Mouse (Mus musculus) left cerebral cortex, adult 9 months (tissue): ENCODE data around the gene Ccdc177.

ENCODE experiments used
- DNase-seq, 2 experiments: peaks; one replicate each; pipeline ENCODE4 v3.0.0; 2022; ENCODE audit warnings: low spot score in 2 of 2

Ccdc177 gene

DNA sequence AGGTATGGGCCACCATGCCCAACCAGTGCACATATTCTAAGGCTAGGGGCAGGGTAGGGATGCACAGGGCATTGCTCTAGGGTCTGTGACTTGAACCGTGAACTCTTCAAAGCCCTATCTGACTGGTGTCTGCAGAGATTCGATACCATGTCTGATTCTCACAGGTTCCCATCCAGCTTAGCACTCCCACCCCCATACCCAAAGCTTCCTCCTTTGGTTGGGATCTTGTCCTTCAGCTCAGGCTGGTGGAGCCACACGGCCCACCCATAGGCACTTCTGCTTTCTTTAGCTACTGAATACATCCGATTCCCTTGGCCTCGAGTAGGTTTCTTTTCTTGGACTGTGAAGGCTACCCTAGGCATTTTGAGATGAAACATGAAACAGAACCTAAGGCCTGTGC lies 24.5 kb upstream of the Ccdc177 start:
- no peak for DNase-seq

DNA sequence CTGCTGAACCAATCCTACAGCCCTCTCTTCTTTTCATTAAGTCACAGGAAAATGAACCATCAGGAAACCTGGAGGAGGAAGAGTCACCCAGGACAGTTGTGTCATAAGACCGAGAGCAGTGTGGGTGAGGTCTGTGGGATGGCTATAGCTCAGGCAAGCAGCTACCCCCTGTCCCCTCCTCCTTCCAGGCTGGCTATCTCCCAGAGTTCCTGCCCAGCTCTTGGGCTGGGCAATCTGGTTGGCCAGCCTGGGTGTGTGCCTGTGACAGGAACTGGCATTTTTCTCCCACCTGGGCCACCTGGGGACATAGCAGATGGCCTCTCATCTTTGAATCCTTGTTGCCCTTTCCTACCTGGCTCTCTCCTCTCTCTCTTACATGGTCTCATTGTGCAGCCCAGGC lies 23.4 kb upstream of the Ccdc177 start:
- no peak for DNase-seq

DNA sequence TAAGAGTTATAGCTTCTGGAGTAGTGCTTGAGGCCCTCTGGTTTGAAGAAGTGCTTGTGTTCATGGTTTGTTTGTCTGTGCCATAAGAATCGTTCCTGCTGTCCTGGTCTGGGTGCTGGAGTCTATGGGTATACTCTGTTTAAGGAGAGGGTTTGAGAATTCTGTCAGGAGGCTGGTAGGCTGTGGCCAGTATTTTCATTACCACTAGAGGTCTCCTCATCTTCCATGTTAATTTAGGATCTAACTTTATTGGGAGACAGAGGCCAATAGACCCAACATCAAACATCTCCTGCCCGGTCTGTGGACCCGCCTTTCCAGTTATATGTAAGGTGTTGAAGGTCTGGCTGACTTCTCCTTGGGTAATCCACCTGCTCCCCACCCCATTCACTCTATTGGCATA lies 22.4 kb upstream of the Ccdc177 start:
- no peak for DNase-seq

DNA sequence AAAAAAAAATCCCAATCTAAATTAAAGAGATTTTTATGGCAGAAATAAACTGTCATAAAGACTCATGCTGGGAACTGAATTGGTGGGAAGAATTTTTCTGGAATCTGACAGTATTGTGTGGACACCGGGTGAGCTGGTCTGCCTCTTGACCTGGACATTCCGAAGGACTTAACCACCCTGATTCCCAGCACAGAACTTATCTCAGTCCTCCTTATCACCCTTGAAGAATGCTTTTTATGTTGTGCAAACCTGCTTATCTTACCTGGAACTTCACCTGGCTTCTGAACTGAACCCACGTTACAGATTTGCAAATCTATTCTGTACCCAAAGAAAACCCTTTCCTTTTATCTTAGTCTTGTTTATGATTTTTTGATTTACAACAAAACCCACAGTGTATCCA lies 21.7 kb upstream of the Ccdc177 start:
- DNase-seq: no peak

DNA sequence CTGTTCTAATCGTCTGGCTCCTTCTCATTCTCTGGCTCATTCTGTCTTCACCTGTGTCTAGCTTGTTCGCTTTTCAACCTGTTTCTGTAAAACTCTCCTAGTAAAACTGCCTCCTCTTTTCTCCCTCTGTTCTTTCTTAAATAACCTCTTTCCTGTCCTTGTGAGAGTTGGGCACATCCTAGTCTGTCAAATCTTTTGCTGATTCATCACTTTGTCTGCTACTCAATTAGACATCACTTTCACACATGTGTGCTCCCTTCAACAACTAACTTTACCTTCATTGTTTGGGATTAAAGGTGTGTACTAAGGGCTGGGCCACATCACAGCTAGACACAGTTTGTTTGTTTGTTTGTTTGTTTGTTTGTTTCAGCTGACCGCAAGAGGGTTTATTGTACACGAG lies 19.3 kb upstream of the Ccdc177 start:
- DNase-seq: no peak

DNA sequence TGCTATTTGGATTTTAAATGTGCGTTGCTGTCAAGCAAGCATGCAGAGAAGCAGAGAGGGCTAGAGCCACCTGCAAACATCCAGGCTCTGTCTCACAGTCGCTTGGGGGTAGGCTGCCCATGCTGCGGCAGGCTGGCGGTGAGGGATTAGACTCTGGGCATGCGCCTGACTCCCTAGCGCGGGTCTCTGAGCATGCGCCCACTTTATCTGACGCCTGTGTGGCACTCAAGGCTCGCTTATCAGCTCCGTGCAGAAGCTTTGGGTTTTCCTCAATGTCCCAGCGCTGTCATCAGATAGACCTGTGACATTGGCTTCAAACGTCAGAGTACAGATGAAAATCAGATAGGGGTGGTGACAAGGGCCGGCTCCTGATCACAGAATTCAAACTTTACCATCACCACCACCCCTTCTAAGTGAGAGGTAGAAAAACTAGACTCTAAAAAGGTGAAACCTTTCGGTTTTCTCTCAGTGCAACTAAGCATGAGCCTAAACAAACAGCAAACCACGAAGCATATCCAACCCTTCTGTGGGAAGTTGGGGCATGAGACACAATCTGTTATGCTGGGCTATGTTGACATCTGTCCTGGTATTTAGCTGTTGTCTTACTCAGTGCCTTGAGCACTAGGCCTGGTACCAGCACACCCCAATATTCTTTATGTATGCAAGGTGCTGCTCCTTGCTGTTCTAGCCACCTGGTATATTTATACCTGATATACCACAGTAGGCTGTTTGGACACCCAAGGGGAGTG lies 17.9 kb upstream of the Ccdc177 start:
- DNase-seq: no peak

DNA sequence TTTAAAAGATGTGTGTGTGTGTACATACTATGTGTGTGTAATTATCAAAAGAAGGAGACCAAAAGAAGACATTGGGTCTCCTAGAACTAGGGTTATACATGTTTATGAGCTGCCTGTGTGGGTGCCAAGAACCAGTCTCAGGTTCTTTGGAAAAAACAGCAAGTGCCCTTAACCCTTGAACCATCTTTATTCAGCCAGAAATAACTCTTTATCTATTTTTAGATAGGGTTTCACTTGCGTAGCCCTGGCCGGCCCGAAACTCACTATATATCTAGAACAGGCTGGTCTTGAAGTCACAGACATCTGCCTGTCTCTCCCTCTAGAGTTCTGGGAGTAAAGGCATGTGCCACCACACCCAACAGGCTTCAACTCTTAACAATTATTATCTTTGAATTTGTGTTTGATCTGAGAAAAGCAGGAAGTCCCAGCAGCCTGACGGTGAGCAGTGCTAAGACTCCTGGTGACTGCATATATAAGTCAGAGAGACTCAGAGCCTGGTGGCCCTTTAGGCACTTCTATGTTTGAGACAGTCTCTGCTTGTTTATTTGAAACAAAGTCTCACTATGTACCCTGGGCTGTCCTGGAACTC lies 15.7 kb upstream of the Ccdc177 start:
- DNase-seq: no peak

DNA sequence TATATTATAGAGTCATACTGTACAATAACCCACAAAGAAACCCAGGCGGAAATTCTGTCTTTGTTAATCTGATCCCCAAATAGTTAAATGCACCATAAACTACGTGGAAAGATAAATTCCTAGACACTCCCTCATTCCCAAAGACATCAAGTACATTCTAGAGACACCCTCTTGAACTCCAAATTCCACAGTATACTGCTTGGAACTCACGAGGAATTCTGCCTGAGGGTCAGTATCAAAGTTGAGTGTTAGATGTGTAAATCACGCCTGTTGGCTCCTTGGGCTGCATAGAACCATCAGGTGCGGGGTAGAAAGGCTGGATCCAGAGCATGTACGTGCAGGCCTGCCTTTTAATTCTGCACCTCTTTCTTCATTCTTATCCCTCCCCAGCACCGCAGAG lies 14.3 kb upstream of the Ccdc177 start:
- no peak for DNase-seq

DNA sequence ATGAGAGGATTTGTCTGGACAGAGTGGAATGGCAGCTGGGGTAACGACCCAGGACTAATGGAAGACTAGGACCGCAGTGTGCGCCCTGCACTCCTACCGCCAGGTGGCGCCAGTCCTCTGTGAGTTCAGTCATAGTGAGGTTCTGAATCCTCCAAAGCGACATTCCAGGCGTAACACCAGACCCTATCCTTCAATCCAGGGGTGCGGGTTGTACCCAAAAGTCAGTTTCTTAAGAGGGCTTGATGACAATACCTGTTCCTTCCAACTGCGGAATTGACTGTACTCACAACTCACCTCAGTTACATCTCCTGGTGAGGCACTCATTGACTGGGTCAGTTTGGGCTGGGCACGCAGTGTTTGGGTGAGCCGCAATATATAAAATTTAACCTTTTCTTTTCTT lies 9.2 kb upstream of the Ccdc177 start:
- peak in 1 of 2 experiments; percentile 72 for DNase-seq

DNA sequence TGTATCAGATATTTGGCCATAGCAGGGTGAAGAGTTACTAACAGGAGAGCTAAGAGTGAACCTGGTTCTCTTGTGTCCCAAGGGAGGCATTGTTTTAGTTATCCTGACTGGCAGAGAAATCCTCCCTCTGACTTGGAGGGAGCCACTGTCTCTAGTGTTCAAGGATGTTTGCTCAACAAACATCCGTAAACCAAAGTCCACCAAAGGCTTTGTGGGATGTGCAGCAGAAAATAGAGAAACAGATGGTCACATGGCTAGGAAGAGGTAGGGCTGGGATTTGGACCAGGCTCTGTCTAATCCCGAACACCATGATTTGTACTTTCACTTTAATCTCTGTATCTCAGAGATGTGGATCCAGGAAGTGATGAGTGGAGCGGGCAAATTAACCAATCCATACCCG lies 3.6 kb upstream of the Ccdc177 start:
- DNase-seq: no peak

DNA sequence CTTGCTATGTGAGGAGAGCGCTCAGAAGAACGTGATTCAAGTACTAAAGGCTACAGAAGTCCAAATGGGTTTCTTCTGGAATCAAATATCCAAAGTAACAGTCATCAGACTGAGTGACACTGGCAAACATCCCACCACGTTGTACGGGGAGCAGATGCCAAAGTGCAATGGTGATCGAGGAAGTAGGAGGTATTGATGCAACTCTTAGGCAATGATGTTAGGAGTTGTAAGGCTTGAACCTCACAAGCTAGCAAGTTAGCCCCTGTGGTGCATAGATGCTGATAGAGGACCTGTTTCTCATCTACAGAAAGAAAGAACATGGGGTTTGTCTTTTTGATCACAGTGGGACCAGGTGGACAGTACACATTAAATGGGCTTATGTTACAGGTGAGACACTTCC lies 2.5 kb upstream of the Ccdc177 start:
- DNase-seq: no peak

DNA sequence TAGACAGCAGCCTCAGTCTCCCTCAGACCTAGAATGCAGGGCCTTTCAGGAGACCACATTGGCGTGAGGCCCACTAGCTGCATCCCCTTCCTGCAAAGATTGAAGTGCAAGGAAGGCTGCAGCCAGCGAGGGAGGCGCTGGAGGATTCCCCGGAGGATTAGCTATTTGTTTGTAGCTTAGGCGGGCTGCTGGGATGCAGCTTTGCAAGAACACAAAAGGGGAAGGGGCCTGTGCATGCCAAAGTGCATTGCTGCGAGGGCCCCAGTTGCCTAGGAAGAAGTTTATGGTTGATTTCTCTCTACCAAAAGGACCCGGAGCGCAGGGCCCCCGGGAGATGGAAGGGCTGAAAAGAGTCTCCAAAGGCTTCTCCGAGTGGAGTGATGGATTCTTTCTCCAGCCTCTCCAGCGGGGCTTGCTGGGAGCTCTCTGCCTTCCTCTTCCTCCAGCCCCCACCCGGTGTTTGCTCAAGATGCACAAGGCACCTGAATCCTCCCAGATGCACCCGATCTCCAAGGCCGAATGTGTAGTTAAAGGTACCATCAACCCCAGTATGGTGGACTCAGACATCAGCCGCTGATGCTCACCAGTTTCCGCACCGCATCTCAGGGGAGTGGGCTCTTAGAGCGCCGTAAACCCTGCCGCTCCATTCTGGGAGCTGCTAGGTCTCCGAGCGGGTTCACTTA lies 633 bp downstream of the Ccdc177 start:
- peak in 1 of 2 experiments; percentile 50 for DNase-seq

DNA sequence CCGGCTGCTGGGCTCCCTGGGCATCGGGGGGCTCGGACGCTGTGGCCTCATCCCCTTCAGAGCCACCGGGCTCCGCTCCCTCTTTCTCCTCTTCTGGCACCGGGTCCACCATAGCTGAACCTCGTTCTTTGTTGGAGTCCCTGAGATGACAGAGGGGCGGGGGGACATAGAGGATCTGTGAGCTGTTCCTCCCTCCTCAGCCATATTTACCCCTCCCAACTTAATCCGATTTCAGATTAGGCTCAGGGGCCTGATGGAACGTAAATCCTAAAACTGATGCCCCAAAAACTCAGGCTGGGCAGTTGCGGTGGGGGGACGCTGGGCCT lies 1.1 kb downstream of the Ccdc177 start:
- no peak for DNase-seq

DNA sequence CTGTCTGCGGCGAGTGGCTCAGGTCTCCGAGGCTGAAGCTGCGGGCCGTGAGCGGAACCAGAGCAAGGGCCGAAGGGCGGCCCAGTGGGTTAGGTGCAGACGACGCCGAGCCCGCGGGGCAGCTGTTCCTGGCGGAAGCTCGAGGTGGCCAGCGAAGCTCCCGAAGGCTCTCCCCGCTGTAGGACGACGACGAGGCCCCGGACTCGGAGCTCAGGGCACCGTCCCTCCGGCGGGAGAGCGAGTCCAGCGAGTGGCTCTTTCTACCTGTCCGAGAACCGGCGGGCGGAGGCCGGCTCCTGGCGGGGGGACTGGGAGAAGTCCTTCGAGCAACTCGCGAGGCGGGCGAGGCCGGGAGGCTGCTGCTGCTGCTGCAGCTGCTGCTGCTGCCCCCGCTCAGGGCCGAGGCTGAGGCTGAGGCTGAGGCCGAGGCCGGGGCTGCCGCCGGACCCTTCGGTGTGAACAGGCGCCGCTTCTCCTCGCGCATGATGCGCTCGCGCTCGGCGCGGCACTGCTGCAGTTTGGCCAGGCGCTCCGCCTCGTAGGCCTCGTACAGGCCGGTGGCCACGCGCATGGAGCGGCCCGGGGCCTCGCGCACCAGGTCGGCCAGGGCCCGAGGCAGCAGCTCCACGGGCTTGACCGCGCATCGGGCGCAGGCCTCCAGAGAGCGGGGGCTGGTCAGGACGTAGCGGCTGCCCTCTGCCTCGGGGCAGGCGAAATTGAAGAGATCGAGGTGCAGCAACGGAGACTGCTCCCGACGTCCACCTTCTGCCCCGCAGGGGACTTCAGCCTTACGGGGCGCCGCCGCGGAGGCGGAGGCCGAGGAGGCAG lies 1.7 kb downstream of the Ccdc177 start:
- no peak for DNase-seq

DNA sequence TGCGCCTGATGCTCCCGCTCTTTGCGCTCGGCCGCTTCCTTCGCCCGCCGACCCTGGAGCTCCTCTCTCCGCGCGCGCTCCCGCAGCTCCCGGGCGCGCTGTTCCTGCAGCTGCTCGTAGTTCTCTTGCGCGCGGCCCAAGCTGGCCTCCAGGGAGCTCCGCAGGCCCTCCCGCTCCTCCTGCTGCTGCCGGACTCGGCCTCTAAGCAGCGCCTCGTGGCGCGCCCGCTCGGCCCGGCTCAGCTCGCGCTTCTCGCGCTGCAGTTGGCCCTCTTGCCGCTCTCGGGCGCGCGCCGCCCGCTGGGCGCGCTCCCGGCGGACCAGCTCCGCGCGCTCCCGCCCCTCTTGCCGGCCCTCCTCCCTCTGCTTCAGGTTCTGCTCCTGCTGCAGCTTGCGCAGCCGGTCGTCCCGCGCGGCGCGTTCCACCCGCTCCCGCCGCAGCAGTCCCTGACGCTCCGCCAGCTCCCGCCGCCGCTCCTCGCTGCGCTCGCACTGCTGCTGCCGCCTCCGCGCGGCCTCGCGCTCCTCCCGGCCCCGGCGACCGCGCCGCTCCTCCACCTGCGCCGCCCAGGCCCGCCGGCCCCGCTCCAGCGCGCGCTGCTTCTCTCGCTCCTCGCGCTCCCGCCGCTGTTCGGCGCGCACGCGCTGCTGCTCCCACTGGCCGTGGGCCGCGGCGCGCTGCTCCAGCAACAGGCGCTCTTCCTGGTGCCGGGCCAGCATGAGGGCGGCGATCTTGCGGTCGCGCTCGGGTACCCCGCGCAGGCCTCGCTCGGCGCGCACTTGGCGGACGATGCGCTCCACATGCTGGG lies 2.5 kb downstream of the Ccdc177 start:
- DNase-seq: no peak

DNA sequence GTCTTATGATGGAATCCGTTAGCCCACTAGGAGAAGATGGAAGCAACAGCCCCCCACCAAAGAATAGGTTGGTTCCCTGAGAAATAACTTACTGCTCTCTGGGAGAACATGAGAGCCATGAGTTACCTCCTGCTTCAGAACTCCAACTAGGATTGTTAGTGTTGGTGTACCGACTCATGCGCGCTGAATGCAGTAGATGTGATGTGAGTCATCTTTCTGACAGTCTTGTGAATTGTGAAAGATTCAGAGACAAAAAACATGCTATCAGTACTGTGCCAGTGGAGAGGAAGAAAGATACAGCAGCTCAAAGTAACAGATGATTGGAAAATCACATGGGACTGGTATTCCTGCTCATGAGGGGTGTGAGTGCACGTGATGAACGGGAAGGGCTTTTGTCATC lies 8.9 kb downstream of the Ccdc177 start:
- no peak for DNase-seq

DNA sequence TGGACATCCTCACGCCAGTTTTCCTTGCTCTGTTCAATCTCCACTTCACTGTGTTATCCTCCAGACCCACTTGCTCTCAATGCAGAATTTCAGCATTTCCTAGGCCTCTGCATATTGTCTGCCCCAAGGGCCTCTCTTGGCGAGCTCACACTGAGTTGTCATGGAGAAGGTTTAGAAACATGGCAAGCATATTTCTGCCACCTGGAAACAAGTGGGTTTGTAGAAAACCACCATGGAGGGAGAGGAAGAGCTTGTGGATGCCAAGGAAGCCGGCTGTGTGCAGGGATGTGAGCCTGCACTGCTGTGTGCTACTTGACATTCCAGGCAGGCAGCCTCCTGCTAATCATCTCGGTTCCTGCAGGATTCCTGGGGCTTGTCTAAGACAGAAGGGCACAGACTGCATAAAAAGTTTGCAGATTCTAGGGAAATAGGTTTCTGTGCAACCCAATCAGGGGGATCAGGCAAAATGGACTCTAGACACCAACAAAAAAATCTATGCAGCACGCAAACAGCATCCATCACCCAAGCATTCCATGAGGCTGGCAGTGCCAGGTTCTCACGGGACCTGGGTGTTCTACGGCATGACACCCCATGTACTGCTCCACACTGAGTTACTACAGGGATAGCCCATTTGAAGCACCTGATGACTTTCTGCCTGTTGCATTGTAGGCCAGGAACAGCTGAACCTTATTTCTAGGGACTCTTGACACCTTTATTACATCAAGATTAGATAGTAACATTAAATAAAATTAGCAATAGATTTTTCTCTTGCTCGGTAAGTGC lies 14.3 kb downstream of the Ccdc177 start:
- peak in 1 of 2 experiments; percentile 20 for DNase-seq

DNA sequence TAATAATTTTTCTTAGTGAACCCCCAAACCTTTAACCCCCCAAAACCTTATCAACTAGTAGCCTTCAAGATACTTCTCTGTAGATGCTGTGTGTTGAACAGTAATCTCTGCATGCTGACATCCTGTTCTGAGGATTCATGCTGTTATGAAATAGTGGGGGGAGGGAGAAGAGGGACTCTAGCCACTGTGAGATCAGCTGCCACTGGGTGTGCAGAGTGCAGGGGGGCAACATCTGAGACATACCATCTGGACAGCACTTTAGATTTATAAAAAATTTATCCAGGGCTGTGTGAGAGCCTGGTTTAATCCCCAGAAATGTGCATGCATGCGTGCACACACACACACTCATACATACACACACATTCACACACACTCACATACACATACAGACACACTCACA lies 15.9 kb downstream of the Ccdc177 start:
- no peak for DNase-seq

DNA sequence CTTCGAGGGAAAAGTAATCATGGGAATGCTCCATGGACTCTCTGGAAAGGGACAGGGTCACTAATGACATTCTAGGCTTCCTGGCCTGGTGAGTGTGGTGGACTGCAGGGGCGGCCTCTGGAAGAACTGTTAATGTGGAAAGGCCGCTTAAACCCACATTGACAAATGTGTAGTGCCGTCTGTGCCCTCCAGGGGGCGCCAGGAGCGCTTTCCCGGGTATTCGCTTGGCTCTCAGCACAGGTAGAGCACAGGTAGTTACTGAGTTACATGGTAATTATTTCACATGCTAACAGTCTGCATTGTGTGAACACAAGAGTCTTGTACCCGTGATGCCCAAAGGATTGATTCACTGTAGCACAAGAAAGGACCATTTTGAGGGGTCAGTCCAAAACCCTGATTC lies 21.0 kb downstream of the Ccdc177 start:
- DNase-seq: no peak

DNA sequence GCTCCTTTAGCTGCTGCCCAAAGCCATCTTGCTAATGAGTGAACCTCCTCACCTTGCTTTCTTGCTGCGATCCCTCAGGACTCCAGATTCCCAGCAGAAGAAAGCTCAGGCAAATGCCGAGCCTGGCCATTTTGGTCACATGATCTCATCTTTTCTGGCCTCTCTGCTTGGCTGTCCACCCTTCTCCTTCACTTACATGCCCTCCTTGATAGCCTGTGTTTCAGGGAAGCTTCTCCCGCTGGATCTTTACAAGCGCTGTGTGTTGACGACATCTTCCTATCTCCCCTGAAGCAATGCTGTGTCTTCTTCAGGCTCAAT lies 23.2 kb downstream of the Ccdc177 start:
- no peak for DNase-seq
